In genomic region chr6:114343740-114344139, GRCm38 (mm10) we compare ENCODE assay signal across 10 mouse cellular contexts. TPM values are rescaled to one million over a fixed set of nuclear protein-coding genes. Genes with fewer than 3 reads are reported as not detected.
DNase-seq lines count a peak whose midpoint lies in the region; ATAC-seq and TF ChIP-seq lines count a peak whose summit lies in the region.
"Had no signal": no experiment of that assay in that cellular context is flagged by ENCODE, and none has a peak within 500 bp of the region (broad histone marks: within the 10 kb centered on the region; RNA-seq: fewer than 3 reads in every experiment).

No protein-coding gene starts in this region.

- no peak overlapping the region for H3K27ac ChIP-seq in small intestine, adult 2 months (ENCODE audit: insufficient read depth, low read depth, low read length)
- H3K27ac ChIP-seq: embryonic facial prominence, embryonic 13.5 days; lung, embryonic 15.5 days had no signal

- H3K27me3 ChIP-seq in small intestine, adult 2 months (ENCODE audit: control insufficient read depth, insufficient read depth, low read length), result no peaks in the 10 kb centered on the region

- WGBS in small intestine, adult 2 months, result 21% methylated on average over 3 of the region's 3 CpGs

- DNase-seq in left cerebral cortex, adult 18-20 months (ENCODE audit: low spot score in 2 of 2), result peak; percentile 66 to 75
- DNase-seq in left cerebral cortex, adult 8-10 months (ENCODE audit: low spot score in 2 of 2), result no peak
- peak; percentile 21 for DNase-seq in adrenal gland, adult 2 months
- DNase-seq in embryo, embryonic 10 days (ENCODE audit: low spot score), result peak; percentile 74
- DNase-seq in kidney, postnatal 14 days, result peak; percentile 30
- peak; percentile 58 for DNase-seq in mesoderm, embryonic 11.5 days (ENCODE audit: low read depth, low spot score)

- no peak for TF ChIP-seq POLR2A in small intestine, adult 2 months (IDR thresholded peaks at IDR 0.05; ENCODE audit: low read depth, low read length)

- no peak for ATAC-seq in megakaryocyte-erythroid progenitor cell, adult 5-6 weeks (replicated peaks; ENCODE audit: low FRiP score, low TSS enrichment, poor library complexity, severe bottlenecking)

- no peaks in the 10 kb centered on the region; the same call in none of the 2 replicates for H3K4me1 ChIP-seq in small intestine, adult 2 months (ENCODE audit: control insufficient read depth, insufficient read depth, insufficient read length, low read length)
- H3K4me1 ChIP-seq: lung, embryonic 15.5 days had no signal

- no peaks in the 10 kb centered on the region for H3K36me3 ChIP-seq in small intestine, adult 2 months (ENCODE audit: control insufficient read depth, insufficient read depth, low read length)
- H3K36me3 ChIP-seq: embryonic facial prominence, embryonic 13.5 days; lung, embryonic 15.5 days had no signal

- H3K4me3 ChIP-seq in small intestine, adult 2 months (ENCODE audit: low read depth, low read length), result no peak overlapping the region
- H3K4me3 ChIP-seq: embryonic facial prominence, embryonic 13.5 days; lung, embryonic 15.5 days had no signal

- TF ChIP-seq CTCF in small intestine, adult 2 months (IDR thresholded peaks at IDR 0.05; ENCODE audit: extremely low read depth, insufficient read length, insufficient replicate concordance, low read depth, low read length), result peak; percentile 50; the same call in 1 of the 2 replicates

RNA-seq across cellular contexts. Expression of gene Hrh1, which starts 54.0 kb away (rescaled TPM):
- total RNA-seq in left cerebral cortex, adult 18-20 months (2021), result 10 to 100 TPM; 25.9 to 32.0 TPM
- total RNA-seq in left cerebral cortex, adult 8-10 months (2022), result 10 to 100 TPM; 15.8 to 19.6 (median 17.2) TPM
- total RNA-seq in adrenal gland, adult 2 months (2021), result 1 to 10 TPM; 1.2 to 1.7 TPM
- polyA plus RNA-seq in adrenal gland, adult 2 months (2012; rRNA removed), result 0.63 and 0.80 TPM in 2 replicates
- 0.71 and 2.3 TPM in 2 replicates for polyA plus RNA-seq in small intestine, adult 2 months (2012; rRNA removed)
- total RNA-seq in megakaryocyte-erythroid progenitor cell, adult 5-6 weeks (2014; fragmentation: Nextera tagmentation), result not detected in 2 replicates
- total RNA-seq in megakaryocyte-erythroid progenitor cell, adult 5-6 weeks (2017), result not detected in 2 replicates
- polyA plus RNA-seq: embryonic facial prominence, embryonic 13.5 days had no signal

Comparison
In these comparisons a context has a peak if more than half of its experiments do, and no peak if none do; other contexts are left out.
1. DNase-seq: peak in left cerebral cortex, adult 18-20 months (2 of 2), adrenal gland, adult 2 months (single experiment), embryo, embryonic 10 days (single experiment), kidney, postnatal 14 days (single experiment) and mesoderm, embryonic 11.5 days (single experiment); none in left cerebral cortex, adult 8-10 months (0 of 2).
2. RNA of gene Hrh1, which starts 54.0 kb away (total RNA-seq): 25.9 to 32.0 TPM in left cerebral cortex, adult 18-20 months and 15.8 to 19.6 TPM in left cerebral cortex, adult 8-10 months; 1.2 to 1.7 TPM in adrenal gland, adult 2 months and not detected in megakaryocyte-erythroid progenitor cell, adult 5-6 weeks; every median in the first group is over 4 times any median in the second.